Mouse (Mus musculus) gastrocnemius, adult 2 months (tissue): ENCODE results near the gene Ttc28. TPM values are rescaled to one million over a fixed set of nuclear protein-coding genes. Genes with fewer than 3 reads are reported as not detected.
A peak's percentile ranks its signal among the peaks of the same experiment; 100 is the strongest.

Experiments used
- DNase-seq: peaks from one replicate; pipeline ENCODE4 v3.0.0; 2022
- H3K27ac ChIP-seq: fragments of 200-600 bp; 2 replicates; pipeline ENCODE4 v1.8.1; 2022; ENCODE audit warnings: mild to moderate bottlenecking
- H3K4me3 ChIP-seq: fragments of 200-600 bp; 2 replicates; pipeline ENCODE4 v1.8.1; 2022; ENCODE audit warnings: mild to moderate bottlenecking, moderate library complexity
- CTCF ChIP-seq: fragments of 200-600 bp; IDR thresholded peaks from 2 replicates; pipeline ENCODE4 v1.8.1; 2022; ENCODE audit warnings: antibody characterized with exemption, mild to moderate bottlenecking, moderate library complexity
- intact Hi-C: fragments of 180-260 bp; cut with DNase I; formaldehyde crosslinking; loops from one replicate; pipeline ENCODE4 v1.15.1; 2025
- microRNA-seq: library from miRNA; unstranded; fragments of <30 nt; microRNA quantifications from one replicate; pipeline ENCODE4 v1.2.0, GENCODE M21; 2021
- total RNA-seq, 2 experiments: library from RNA; stranded (reverse); gene quantifications; 2 replicates each; pipeline ENCODE4 v1.2.3; 2021

Ttc28 gene
- total RNA-seq, 2 experiments from 2014 or later, result 11.9 to 16.6 TPM

DNA sequence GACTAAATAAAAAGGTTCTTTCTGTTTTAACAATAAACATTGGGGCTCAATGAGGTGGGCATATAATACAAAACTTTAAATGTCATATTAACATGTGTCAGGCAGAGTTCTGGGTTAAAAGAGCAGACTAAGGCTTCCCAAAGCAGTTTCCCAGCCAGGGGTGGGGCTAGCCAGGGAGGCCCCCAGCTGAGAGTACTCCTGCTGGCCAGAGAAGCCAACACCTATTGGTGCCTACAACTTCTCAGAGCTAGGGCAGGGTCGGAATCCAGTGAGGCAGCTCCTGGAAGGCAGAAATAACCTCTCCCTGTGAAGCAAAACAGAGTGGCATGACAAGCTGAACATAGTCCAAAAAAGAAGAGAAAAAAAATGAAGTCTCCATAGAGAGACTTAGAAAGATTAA lies 439.3 kb downstream of the Ttc28 start:
- TF ChIP-seq CTCF, result no peak
- Histone ChIP-seq H3K27ac (no peak overlapping the region), H3K4me3 (no peak overlapping the region)
- DNase-seq, result no peak
- intact Hi-C loops, result no loop called here

DNA sequence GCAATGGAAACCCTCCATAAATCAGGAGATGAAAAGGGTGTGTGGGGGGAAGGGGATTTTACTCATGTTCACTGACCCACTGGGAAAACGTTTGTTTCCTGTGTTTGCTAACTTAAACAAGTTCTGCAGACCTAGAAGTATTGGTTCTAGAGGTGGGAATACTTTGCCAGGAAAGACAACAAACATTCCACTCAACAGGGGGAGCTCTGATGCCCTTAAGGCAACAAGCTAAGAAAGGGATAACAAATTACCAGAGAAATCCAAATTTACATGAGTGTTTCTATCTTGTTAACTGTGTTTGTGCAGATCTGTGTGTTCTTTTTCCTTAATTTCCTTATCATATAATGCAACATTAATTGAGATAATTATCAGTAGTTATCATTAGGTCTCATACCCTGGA lies 446.2 kb downstream of the Ttc28 start:
- Histone ChIP-seq H3K4me3 (no peak overlapping the region), H3K27ac (no peak overlapping the region)
- TF ChIP-seq CTCF, result peak; percentile 27; the same call in 1 of the 2 replicates
- intact Hi-C loops, result no loop called here
- DNase-seq, result no peak

DNA sequence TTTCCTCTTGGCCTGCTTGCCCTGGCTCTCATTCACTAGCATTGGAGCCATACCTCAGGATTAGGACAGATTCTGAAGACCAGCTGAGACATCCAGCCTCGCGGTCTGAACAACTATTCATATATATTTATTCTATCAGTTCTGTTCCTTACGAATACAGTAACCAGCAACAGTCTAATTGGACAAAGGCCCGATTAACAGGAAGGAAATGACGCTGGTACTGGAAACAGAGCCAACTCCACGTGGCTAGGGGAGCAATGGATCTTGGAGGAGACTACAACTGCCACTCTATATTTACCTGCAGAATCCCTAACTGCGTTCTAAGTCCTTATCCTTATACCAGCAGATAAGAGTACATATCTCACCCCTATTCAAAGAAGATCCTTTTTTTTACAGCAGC lies 447.8 kb downstream of the Ttc28 start:
- Histone ChIP-seq H3K4me3 (no peak overlapping the region), H3K27ac (no peak overlapping the region)
- TF ChIP-seq CTCF, result no peak
- intact Hi-C loops, result no loop called here
- no peak for DNase-seq

DNA sequence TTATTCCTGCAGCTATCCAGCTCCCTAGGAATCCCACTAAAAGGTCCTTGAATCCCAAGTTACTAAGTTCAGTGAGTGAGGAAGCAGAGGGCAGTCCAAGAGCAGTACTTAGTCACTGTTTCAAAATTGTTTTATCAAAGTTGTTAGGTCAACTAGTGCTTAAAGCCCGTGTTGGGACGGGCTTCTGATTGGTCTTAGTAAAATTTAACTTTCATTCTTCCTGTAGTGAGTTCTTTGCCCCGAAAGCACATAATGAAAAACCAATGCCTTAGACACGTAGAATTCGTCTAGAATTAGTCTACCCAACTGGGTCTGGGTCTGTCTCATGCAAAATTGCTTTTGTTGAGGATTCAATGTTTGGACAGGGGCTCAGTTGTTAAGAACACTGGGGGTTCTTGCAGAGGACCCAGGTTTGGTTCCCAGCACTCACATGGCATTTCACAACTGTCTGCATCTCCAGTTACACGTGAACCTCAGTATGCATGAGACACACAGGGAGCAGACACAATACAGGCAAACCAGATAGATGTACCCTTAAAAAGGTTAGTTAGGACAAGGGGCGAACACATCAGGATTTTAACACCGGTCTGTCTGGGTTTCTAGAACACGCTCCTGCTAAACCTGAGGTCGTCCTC lies 450.3 kb downstream of the Ttc28 start:
- Histone ChIP-seq H3K27ac (peak overlapping the region; percentile 98), H3K4me3 (peak overlapping the region; percentile 99)
- no peak for TF ChIP-seq CTCF
- intact Hi-C loops, result no loop called here
- no peak for DNase-seq

- peak within 1 kb of the TSS; percentile 98 for H3K27ac ChIP-seq
- TF ChIP-seq CTCF, result no peak
- peak; percentile 99 for DNase-seq
- intact Hi-C loops, result no loop called here
- H3K4me3 ChIP-seq, result peak within 1 kb of the TSS; percentile 99
These were observed 451.0 kb downstream of the Ttc28 start, which contains the start of gene Pitpnb for GRCm38 (mm10) chr5:111330417-111331098. Pitpnb (plus strand) TSS chr5:111330763.

GRCm38 (mm10) chr5:111331099-111331435 lies 451.5 kb downstream of the Ttc28 start:
- intact Hi-C loops, result no loop called here
- DNase-seq, result no peak
- no peak for TF ChIP-seq CTCF
- Histone ChIP-seq H3K27ac (peak overlapping the region; percentile 98), H3K4me3 (peak overlapping the region; percentile 99)

- no peak for DNase-seq
- Histone ChIP-seq H3K27ac (no peak overlapping the region), H3K4me3 (no peak overlapping the region)
- intact Hi-C loops, result no loop called here
- no peak for TF ChIP-seq CTCF
These were observed 456.5 kb downstream of the Ttc28 start for GRCm38 (mm10) chr5:111335939-111336691.

Small RNA genes lying within 50 kb of the gene (microRNA-seq; reads per million reads assigned to microRNA genes)
- 26.0 reads per million, percentile 21 among the genes with 10 or more reads in this experiment for gene Mir701

Other genes starting within 250 kb of the Ttc28 start
- 10 to 100 TPM; 15.1 to 15.6 TPM for gene Noc4l, start 226.4 kb upstream of the Ttc28 start, total RNA-seq
- 1 to 10 TPM; 7.3 to 9.4 TPM for gene Ddx51, start 226.4 kb upstream of the Ttc28 start, total RNA-seq
- 10 to 100 TPM; 20.2 to 22.9 TPM for gene Ep400, start 109.1 kb upstream of the Ttc28 start, total RNA-seq
- 10 to 100 TPM in 1 of 2 experiments, 1 to 10 TPM in 1; 8.7 to 13.8 TPM for gene Pus1, start 99.1 kb upstream of the Ttc28 start, total RNA-seq
- 10 to 100 TPM; 49.1 to 70.6 TPM for gene Ulk1, start 69.7 kb upstream of the Ttc28 start, total RNA-seq
- 10 to 100 TPM; 14.1 to 19.4 TPM for gene Hscb, start 40.0 kb upstream of the Ttc28 start, total RNA-seq
- gene Chek2, start 39.8 kb upstream of the Ttc28 start, total RNA-seq, result 1 to 10 TPM in 1 of 2 experiments, under 1 TPM in 1; 0.92 to 1.1 TPM